Mouse (Mus musculus): Measurements from ENCODE around the gene Pbxip1. TPM values are rescaled to one million over a fixed set of nuclear protein-coding genes. Genes with fewer than 3 reads are reported as not detected.
A peak's percentile ranks its signal among the peaks of the same experiment; 100 is the strongest.

Pbxip1 gene
- total RNA-seq, 2 experiments from 2014 or later: 49.2 to 56.9 TPM

DNA sequence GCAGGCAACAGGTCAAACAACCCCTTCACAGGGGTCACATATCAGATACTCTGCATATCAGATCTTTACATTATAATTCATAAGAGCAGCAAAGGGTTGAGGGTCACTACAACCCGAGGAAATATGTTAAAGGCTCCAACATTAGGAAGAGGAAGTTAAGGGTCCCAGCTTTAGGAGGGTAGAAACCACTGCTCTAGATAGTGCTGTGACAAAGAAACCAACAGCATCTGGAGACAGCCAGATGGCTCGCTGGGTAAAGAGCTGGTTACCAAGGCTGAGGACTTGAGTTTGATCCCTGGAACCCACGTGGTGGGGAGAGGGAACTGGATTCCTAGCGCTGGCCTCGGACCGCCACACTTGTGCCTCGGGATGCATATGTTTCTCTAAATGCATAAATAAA is 35.8 kb downstream of the Pbxip1 start:
- intact Hi-C loops (cut with DNase I): no loop called here
- DNase-seq (ENCODE audit: low spot score): no peak

DNA sequence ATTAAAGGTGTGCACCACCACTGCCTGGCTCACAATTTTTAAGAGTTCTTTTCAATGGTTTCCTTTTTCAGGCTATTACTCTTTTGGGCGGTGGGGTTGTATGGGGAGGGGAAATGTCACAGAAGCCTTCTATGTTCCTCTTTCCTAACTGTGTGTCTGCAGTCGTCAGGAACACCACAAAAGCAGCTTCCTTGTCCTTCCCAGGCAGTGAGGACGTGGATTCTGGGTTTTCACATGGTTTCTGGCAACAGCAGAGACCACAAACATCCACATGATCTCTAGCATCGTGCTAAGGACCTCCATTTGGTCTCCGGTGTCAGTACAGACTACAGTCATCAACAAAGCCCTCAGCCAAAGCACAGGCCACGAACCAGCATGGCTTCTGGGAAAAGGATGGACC is 37.3 kb downstream of the Pbxip1 start:
- DNase-seq (ENCODE audit: low spot score): no peak
- intact Hi-C loops (cut with DNase I): no loop called here

DNA sequence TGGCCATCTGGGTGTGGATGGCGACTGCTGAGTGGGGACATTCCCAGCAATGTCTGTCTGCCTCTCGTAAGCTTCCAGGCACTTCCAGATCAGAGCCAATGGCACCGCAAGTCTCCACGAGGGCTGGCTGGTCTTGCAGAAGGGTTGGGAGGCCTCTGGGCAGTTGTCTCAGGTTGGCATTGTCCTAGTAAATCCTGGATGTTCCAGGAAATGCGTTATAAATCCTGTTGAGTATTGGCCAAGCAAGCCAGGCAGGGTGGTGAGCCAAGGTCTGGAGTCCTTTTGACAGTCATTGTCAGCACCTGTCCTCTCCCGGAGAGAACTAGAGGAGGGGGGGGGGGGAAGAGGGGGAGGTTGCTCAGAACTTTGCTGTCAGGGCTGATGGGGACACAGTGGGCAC is 42.5 kb downstream of the Pbxip1 start:
- no peak for DNase-seq (ENCODE audit: low spot score)
- intact Hi-C loops (cut with DNase I): no loop called here

DNA sequence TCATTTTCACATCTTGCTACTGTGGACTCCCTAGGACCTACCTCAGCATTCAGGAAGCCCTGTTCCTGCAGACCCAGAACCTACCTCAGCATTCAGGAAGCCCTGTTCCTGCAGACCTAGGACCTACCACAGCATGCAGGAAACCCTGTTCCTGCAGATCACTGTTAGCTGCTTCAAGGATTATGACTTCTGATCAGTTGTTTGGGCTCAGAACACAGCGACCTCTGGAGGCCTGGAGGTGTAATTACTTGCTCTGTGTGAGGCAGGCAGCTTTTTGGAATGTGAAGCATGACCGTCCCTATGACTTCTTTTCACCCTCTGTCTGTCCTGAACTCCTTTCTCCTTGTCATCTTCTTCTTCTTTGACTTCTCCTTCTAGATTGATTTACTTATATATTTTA is 45.0 kb downstream of the Pbxip1 start:
- intact Hi-C loops (cut with DNase I): loop anchor here (2.0 to 5.0 kb wide), 2 partner anchors 85 to 139 kb away; no protein-coding TSS in a partner anchor
- DNase-seq (ENCODE audit: low spot score): no peak

DNA sequence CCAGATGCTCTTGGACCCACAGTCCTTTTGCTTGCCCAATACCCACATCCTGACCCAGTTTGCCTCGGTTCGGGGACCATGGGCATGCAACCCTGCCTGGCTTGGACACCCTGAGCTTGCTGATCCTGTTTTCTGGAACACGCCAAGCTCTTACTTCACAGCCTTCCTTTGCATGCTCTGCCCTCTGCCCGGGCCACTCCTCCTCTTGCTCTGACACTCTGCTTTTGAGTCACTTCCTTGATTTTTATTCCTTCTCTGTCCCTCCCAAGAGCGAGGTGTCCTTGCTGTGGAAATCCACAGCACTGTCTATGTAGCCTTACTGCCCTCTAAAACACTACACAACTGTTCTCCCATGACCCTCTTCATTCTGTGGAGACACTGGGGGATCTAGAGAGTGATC is 45.7 kb downstream of the Pbxip1 start:
- intact Hi-C loops (cut with DNase I): loop anchor here (5.0 kb wide), 1 partner anchor 140 kb away; no protein-coding TSS in a partner anchor
- DNase-seq (ENCODE audit: low spot score): no peak

DNA sequence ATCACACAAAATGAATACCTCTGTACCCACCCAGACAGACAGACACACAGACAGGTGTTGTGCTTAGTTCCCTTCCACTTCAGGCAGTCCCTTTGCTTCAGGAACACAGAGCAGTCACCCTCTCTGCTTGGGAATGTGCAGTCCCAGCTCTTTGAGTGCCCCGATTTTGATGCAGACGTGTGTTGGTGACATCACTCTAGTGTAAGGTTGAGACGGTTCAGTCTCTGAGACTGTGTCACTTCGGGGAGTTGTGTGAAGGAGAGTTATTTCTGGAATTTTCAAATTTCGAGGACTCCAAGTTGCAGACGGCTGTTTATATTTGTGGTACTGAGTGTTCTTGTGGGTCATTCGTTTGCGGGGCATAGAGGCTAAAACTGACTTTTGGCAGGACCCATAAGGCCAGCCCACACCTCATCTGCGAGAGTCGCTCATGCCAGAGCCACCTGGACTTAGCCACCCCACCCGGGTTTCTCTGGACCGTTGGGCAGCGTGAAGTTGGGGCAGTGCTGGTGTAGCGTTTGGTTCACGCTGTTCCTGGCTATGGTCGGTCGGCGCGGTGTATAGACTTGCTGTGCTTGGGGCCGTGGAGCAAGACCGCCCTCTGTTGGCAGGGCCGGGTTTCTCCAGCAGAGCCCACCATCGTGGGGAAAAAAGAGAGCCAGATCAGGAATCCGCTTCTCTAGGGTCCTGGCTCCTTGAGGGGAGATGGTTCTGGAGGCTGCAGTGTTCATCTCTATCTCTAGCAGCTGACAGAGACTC is 48.4 kb downstream of the Pbxip1 start:
- intact Hi-C loops (cut with DNase I): loop anchor here (1.0 to 5.0 kb wide), 4 partner anchors 29 to 170 kb away; no protein-coding TSS in a partner anchor
- DNase-seq (ENCODE audit: low spot score): peak; percentile 49

DNA sequence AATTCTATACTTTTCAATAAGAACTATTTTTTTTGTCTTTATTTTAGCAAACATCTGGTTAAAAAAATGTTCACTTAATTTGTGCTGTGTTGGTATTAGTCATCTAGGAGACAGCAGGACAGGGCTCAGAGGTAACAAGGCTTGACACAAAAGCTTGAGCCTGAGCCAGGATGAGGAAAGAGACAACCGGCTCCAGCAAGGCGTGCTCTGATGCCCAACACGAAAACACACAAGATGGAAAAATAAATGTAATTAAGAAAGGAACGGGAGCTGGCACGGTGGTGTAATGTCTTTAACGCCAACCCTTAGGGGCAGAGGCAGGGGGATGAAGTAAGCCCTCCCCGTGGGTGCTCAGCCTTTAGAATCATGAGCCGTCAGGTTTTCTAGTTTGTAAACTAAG is 49.6 kb downstream of the Pbxip1 start:
- intact Hi-C loops (cut with DNase I): no loop called here
- DNase-seq (ENCODE audit: low spot score): no peak

DNA sequence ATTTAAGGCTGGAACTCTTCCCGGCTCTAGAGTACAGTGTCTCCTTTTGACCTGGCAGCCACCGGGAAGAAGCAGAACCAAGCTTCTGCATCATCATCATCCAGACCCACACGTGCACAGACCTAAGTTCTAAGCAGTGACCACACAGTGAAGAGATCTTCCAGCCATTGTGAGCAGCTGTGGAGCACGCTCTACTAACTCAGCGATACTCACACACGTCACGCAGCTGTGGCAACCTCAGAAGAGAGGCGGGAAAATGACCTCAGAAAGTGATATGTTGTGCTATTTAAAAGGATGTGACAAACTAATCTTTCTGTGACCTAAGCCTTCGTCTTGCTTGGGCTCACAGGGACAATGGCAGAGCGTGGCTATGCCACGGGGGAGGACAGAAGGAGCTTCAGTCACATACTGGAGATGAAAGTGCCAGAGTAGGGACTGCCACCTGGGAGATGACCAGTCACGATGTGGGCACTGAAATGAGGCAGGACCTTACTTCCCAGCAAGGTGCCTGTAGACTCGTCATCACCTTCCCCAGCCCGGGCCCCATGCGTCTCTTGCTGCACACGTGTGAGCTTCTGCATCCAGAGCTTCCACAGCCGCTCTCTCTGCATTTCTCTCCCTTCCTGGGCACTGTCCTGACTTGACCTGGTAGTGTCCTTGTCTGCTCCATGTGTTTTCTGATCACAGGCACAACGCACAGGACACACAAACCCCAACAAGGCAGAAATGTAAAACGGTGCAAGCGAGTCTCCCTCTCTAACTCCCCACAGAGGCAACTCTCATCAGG is 50.6 kb downstream of the Pbxip1 start:
- intact Hi-C loops (cut with DNase I): no loop called here
- DNase-seq (ENCODE audit: low spot score): no peak

DNA sequence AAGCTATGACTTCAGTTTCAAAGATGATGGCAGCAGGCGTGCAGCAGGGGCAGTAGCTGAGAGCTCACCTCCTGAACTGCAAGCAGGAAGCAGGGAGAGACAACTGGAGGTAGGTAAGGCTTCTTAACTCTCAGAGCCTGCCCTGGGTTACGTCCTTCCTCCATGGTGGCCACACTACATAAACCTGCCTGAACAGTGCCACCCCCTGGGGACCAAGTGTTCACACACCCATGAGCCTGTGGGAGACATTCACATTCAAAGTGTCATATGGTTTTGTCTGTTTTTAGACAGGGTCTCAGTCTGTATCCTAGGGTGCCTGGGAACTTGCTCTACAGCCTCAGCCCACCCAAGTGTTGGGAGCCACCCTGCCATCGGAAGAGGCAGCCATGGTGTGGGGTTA is 54.3 kb downstream of the Pbxip1 start:
- intact Hi-C loops (cut with DNase I): no loop called here

DNA sequence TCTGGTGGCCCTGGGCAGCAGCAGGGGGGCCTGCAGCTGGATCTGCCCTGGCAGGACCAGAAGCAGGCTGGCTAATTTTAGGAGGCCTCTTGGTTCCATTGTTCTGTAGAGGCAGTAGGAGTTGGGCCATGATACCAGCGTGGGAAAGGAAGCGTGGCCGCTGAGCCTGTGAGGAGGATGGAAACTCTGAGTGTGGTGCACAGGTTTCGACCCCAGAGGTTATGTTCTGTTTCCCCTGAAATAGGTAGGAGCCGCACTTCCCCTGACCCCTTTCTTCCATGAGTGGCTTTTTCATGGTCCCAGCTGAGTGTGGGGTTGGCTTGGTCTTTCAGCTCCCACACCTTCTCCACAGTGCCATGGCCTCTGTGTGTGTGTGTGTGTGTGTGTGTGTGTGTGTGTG is 55.1 kb downstream of the Pbxip1 start:
- intact Hi-C loops (cut with DNase I): no loop called here
- no peak for DNase-seq (ENCODE audit: low spot score)

More for the DNA sequence above, 54.3 kb downstream of the Pbxip1 start:
- no peak for DNase-seq (ENCODE audit: low spot score)

DNA sequence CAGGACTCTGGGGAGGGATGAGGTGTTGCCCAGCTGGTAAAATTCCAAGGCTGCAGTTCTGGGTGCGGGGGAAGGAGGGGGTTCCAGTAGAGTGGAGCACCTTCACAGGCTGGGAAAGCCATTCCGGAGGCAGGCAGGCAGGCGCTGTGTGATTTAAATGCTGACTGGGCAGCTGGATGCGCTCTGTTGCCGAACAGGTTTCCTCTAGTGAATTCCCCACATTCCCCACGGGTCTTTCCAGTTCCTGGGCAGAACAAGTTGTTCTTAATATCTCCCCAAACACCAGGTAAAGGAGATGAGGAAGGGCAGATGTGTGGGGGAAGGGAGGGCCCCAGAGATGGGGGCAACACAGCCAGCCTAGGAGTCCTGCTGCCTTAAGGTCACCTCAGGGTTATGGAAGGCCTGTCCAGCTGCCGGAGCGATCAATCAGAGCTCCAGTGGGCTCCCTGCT is 56.2 kb downstream of the Pbxip1 start:
- DNase-seq (ENCODE audit: low spot score): no peak
- intact Hi-C loops (cut with DNase I): no loop called here

DNA sequence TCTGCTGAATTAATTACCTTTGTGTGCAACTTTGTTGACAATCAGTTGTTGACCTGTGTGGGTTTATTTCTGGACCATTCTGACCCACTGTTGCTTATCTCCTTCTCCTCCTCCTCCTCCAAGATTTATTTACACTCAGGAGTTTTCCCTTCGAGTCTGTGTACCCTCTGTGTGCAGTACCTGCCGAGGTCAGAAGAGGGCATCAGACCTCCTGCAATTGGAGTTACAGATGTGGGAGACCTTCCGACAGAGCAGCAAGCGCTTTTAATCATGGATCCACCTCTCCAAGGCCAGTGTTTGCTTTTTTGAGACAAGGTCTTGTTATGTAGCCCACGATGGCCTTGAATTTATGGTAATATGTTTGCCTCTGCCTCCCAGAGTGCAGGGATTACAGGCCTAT is 58.1 kb downstream of the Pbxip1 start:
- DNase-seq (ENCODE audit: low spot score): no peak
- intact Hi-C loops (cut with DNase I): no loop called here

DNA sequence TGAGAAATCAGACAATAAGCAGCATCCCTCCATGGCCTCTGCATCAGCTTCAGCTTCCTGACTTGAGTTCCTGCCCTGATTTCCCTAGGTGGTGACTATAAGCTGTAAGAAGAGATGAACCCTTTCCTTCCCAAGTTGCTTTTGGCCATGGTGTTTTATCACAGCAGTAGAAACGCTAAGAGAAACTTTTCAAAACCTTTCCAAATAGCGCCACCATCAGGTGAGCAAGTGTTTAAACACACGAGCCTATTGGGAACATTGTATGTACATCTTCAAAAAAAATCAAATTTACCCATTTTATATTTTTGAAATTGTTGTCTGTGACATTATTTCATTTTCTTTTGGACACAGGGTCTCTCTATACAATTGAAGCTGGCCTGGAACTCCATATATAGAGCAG is 59.9 kb downstream of the Pbxip1 start:
- DNase-seq (ENCODE audit: low spot score): no peak
- intact Hi-C loops (cut with DNase I): no loop called here

DNA sequence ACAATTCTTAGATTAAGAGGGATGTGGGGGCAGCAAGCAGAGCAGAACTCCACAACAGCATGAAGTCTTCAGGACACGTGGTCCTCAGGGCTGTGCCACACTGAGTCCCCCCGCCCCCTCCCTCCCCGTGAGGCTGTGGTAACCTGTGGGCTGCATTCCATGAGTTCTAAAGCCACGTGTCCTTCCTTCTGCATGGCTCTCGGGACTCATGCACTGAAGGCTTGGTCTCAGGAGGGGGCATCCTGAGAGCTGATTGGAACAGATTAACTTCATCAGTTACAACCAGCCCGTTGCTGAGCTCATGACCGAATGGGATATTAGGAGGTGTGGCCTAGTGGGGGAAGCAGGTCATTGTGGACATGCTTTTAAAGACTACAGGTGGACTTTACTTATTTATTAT is 63.2 kb downstream of the Pbxip1 start:
- no peak for DNase-seq (ENCODE audit: low spot score)
- intact Hi-C loops (cut with DNase I): no loop called here

Other genes with a start within 250 kb of the Pbxip1 start
- 10 to 100 TPM; 18.2 to 20.9 TPM for gene Gba, start 233.8 kb upstream of the Pbxip1 start, total RNA-seq (2021)
- 1 to 10 TPM; 6.1 to 7.2 TPM for gene Thbs3, start 221.5 kb upstream of the Pbxip1 start, total RNA-seq (2021)
- gene Mtx1, start 209.6 kb upstream of the Pbxip1 start, total RNA-seq (2021): 10 to 100 TPM; 62.3 to 62.6 TPM
- gene Muc1, start 207.6 kb upstream of the Pbxip1 start, total RNA-seq (2021): under 1 TPM; 0.22 to 0.39 TPM
- 10 to 100 TPM; 73.5 to 87.6 TPM for gene Krtcap2, start 190.7 kb upstream of the Pbxip1 start, total RNA-seq (2021)
- under 1 TPM; 0.47 to 0.59 TPM for gene Trim46, start 190.4 kb upstream of the Pbxip1 start, total RNA-seq (2021)
- 10 to 100 TPM; 51.7 to 53.9 TPM for gene Dpm3, start 177.3 kb upstream of the Pbxip1 start, total RNA-seq (2021)
- 10 to 100 TPM; 21.0 TPM for gene Slc50a1, start 166.1 kb upstream of the Pbxip1 start, total RNA-seq (2021)
- 10 to 100 TPM; 29.4 to 33.5 TPM for gene Efna1, start 155.6 kb upstream of the Pbxip1 start, total RNA-seq (2021)
- under 1 TPM in 1 of 2 experiments, not detected in 1; 0.31 TPM for gene Efna3, start 113.7 kb upstream of the Pbxip1 start, total RNA-seq (2021)
- under 1 TPM; 0.31 to 0.47 TPM for gene Efna4, start 98.7 kb upstream of the Pbxip1 start, total RNA-seq (2021)
- gene Adam15, start 86.7 kb upstream of the Pbxip1 start, total RNA-seq (2021): 10 to 100 TPM; 52.7 to 68.7 TPM
- not detected for gene Dcst2, start 74.7 kb upstream of the Pbxip1 start, total RNA-seq (2021)
- gene Dcst1, start 71.5 kb upstream of the Pbxip1 start, total RNA-seq (2021): not detected
- gene Zbtb7b, start 41.9 kb upstream of the Pbxip1 start, total RNA-seq (2021): 10 to 100 TPM; 20.6 to 25.1 TPM
- under 1 TPM; 0.23 to 0.59 TPM for gene Lenep, start 33.9 kb upstream of the Pbxip1 start, total RNA-seq (2021)
- 10 to 100 TPM; 57.5 to 60.8 TPM for gene Flad1, start 24.8 kb upstream of the Pbxip1 start, total RNA-seq (2021)
- gene Cks1b, start 18.3 kb upstream of the Pbxip1 start, total RNA-seq (2021): 1 to 10 TPM; 4.1 to 4.7 TPM
- gene Shc1, start 18.3 kb upstream of the Pbxip1 start, total RNA-seq (2021): 10 to 100 TPM; 35.7 to 35.8 TPM
- gene Pygo2, start 6.5 kb upstream of the Pbxip1 start, total RNA-seq (2021): 10 to 100 TPM; 13.5 to 18.0 TPM
- 1 to 10 TPM; 7.4 to 8.4 TPM for gene Pmvk, start 17.8 kb downstream of the Pbxip1 start, total RNA-seq (2021)
- gene Kcnn3, start 83.5 kb downstream of the Pbxip1 start, total RNA-seq (2021): 1 to 10 TPM; 2.3 to 2.8 TPM

Measured in heart, postnatal 25 days (tissue).